Mouse (Mus musculus) kidney, adult 11 months (tissue): ENCODE measurements around the gene Trmt1.

Experiments
- DNase-seq: peaks from one replicate; pipeline ENCODE4 v3.0.0; 2022

The Trmt1 gene

GRCm38 (mm10) chr8:84686191-84687002 is at the start of gene Trmt1:
Trmt1 (plus strand) TSS chr8:84686307.
- DNase-seq: peak; percentile 52

DNA sequence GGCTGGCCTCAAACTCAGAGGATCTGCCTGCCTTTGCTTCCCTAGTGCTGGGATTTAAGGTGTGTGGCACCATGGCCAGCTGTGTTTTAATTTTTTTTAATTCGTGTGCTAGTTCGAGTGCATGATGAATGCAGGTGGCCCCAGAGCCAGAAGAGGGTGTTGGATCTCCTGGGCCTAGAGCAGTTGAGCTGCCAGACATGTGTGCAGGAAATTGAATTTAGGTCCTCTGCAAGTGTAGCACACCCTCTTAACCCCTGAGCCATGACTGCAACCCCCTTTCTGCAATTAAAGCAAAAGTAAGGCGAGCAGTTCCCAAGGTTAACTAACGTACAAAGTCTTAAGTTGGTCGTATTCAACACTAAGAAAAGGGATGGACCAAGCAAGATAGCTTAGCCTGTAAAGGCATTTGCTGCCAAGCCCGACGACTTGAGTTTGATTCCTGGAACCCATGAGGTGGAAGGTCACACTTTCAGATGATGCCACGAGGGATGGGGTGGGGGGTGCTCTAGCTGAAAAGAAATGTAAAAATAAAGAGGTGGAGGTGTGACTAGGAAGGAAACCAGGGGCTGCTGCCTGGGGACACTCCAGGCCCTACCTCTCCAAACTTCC is 48.1 kb upstream of the Trmt1 start:
- DNase-seq: no peak

- DNase-seq: peak; percentile 36
These were observed 47.4 kb upstream of the Trmt1 start for GRCm38 (mm10) chr8:84638555-84639161.

DNA sequence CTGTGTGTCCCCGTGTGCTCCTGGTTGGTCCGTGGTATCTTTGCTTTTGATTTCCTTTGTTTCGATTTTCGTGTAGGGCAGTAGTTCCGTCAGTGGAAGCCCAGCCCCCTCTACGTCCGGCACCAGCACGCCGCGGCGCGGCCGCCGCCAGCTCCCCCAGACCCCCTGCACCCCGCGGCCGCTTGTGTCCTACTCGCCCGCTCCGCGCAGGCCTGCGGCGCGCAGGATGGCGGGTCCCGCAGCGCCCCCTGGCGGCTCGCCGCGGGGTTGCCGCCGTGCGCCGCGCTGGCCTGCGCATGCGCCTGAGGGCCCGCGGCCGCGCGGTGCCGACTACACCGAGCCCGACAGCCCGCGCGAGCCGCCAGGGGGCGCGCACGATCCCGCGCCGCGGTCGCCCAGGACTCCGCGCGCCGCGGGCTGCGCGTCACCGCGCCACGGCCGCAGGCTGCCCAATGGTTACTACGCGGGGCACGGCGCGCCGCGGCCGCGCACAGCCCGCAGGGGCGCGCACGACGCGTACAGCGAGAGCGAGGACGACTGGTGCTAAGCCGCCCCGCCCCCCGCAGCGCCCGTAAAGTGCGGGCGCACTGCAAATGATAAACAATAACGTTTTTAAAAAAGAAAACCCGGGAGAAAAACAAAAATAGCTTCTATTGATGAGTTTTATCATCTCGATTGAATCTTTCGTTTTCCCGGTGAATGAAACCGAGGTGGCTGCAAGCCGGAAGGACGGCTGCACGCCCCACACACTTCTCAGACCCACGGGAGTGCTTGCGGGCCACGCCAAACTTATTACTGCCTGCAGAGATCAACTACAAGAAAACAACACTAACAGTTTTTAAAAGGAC is 46.7 kb upstream of the Trmt1 start:
- DNase-seq: peak; percentile 93

- no peak for DNase-seq
These were observed 46.0 kb upstream of the Trmt1 start for GRCm38 (mm10) chr8:84640010-84640588.

GRCm38 (mm10) chr8:84640617-84641294 is 45.4 kb upstream of the Trmt1 start:
- DNase-seq: no peak

DNA sequence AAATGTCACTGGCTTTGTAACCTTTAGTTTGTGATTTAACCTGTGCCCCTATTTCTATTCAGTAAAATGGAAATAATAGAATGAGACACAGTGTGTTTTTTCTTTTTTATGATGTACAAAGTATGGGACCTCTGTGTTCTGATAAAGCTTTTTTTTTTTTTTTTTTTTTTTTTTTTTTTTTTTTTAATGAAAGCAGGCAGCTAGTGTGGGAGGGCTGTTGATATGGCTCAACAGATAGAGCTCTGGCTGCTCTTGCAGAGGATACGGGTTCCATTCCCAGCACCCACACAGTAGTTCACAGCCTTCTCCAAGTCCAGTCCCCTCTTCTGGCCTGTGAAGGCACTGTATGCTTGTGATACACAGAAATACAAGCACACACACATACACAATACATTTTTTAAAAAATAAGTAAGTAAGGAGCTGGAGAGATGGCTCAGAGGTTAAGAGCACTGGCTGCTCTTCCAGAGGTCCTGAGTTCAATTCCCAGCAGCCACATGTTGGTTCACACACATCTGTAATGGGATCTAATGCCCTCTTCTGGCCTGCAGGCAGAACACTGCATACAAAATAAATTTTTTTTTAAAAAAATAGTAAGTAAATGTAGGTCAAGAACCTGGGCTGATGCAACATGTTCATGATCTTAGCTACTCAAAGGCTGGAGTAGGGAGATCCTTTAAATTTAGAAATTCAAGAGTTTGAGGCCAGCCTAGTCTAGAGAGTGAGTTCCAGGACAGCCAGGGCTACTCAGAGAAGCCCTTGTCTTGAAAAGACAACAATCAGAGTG is 44.3 kb upstream of the Trmt1 start:
- no peak for DNase-seq

- DNase-seq: no peak
These were observed 43.1 kb upstream of the Trmt1 start for GRCm38 (mm10) chr8:84643019-84643418.

- DNase-seq: no peak
These were observed 39.3 kb upstream of the Trmt1 start for GRCm38 (mm10) chr8:84646800-84647199.

DNA sequence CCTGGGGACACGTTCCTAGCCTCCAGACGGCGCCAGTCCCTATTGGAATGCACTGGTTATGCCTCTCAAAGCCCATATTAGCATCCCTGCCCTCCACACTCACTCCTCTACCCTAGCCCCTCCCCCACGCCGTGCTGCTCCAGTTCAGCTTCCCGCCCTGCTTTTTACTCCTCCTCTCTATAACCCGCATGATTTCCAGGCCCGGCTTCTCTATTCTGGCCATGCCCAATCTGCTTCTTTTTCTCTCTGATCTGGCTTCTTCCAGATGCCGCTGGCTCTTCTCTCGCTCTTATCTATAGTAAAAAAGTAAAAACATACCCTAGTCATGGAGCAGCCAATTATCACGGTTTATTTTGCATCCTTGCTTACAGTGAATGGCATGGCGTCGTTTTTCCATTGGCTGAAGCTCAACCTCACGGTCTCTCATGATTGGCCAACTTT is 38.6 kb upstream of the Trmt1 start:
- no peak for DNase-seq

GRCm38 (mm10) chr8:84650213-84650612 is 35.9 kb upstream of the Trmt1 start:
- no peak for DNase-seq

DNA sequence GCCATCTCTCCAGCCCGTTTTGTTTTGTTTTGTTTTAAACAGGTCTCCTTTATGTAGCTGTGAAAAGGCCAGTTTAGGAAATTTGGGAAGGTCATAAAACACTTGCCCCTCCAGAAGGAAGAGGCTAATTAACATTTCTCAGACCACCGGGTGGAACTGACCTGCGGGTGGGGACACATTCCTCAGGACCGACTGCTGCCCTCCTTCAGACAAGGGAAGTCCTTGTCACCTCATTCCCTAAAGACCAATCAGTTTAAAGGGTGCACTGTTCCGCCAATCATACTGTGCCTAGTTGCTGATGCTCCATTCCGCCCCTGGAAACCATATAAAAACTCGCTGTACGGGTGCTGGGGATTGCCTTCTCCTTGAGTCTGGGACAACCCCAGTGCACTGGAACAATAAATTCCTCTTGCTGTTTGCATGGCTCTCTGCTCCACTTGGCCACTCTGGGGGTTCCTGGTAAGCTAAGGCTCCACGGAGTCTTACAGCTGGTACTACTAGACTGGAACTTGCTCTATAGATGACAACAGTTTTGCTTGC is 32.9 kb upstream of the Trmt1 start:
- no peak for DNase-seq

DNA sequence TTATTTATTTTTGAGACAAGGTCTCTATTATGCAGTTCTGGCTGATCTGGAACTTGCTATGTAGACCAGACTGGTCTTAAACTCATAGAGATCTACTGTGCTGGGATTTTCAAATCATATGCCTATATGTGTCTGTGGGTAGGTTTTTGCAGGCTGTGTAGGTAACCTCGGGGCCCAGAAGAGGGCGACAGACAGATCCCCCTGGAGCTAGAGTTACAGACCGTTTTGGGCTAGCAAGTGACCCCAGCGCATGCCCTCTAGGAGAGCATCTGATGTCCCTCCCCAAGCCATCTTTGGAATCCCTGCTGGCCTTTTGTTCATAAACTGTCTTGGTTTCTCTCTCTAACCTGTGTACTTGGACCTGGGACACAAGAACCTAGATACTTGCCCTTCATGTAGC is 31.5 kb upstream of the Trmt1 start:
- DNase-seq: no peak

GRCm38 (mm10) chr8:84655336-84656190 is 30.5 kb upstream of the Trmt1 start:
- DNase-seq: no peak

GRCm38 (mm10) chr8:84656191-84656525 is 29.9 kb upstream of the Trmt1 start:
- no peak for DNase-seq

DNA sequence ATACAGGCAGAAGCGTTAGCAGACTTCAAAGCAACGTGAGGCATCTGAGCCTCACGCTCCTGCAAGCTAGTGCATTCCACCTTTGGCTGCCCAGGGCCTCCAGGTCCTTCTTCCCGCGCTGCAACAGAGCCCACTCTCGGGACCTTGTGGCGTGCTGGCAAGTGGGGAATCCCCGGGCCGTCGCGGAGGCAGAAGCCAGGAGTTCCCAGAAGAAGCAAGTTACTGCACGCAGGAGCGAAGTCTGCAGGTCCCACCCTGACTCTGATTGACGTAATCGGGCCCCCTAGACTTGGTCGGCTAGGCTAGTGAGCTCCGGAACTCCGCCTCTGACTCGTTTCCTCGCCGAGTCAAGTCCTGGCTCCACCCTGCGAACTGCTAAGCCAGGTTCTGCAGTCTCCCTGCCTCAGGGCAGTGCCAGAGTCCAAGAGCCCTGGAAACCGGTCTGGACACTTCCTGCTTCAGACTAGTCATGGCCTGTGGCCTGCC is 29.4 kb upstream of the Trmt1 start:
- DNase-seq: peak; percentile 94

DNA sequence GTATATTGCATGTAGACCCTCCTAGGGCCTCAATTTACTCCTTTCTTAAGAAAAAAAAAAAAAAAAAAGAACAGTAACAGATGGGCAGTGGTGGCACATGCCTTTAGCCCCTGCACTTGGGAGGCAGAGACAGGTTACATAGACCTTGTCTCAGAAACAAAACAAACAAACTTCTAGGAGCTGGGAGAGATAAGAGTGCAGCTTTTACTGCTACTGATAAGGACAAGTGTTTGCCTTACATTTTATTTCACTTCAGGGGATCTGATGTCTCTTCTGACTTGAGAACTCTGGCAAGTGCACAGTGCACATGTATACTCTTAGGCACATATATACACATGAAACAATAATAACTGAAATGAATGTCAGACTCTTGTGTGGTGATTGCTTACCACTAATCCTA is 28.9 kb upstream of the Trmt1 start:
- no peak for DNase-seq

- DNase-seq: peak; percentile 62
These were observed 28.4 kb upstream of the Trmt1 start for GRCm38 (mm10) chr8:84657680-84658079.

DNA sequence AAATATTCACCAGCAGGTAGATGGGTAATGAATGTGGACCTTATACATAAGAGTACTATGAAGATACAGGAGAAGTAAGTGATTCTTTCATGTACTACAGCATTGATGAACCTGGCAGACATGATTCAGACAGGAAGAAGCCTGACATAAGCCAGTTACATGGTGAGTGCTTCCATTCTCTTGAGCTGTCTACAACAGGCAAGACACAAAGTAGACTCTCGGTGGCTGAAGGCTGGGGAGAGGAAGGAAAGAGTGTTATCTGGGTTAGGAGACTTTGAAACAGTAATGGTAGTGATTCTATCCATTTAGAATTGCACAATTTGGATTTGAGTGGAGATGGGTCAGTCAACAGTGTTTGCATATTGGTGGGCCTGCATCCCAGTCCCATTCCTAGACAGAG is 27.2 kb upstream of the Trmt1 start:
- no peak for DNase-seq
